Mouse (Mus musculus) thymus, adult 2 months (tissue): ENCODE results near the gene Pate2. TPM values are rescaled to one million over a fixed set of nuclear protein-coding genes. Genes with fewer than 3 reads are reported as not detected.

Experiments
- DNase-seq: peaks from one replicate; pipeline ENCODE4 v3.0.0; 2021
- H3K27ac ChIP-seq: fragments of 200-500 bp; 2 replicates; pipeline ENCODE4 v1.5.1; 2012; ENCODE audit warnings: low read length, control low read depth; ENCODE audit not compliant: control insufficient read depth, insufficient read depth
- H3K27me3 ChIP-seq: fragments of 200-500 bp; 2 replicates; pipeline ENCODE4 v1.6.1; 2012; ENCODE audit warnings: mild to moderate bottlenecking, low read length, moderate library complexity, mixed read lengths; ENCODE audit not compliant: control insufficient read depth, insufficient read depth
- H3K36me3 ChIP-seq: fragments of 200-500 bp; 2 replicates; pipeline ENCODE4 v1.6.1; 2012; ENCODE audit warnings: mild to moderate bottlenecking, low read length, moderate library complexity; ENCODE audit not compliant: control insufficient read depth, insufficient read depth
- H3K4me1 ChIP-seq: fragments of 200-500 bp; replicated peaks from 2 replicates; pipeline ENCODE4 v1.6.1; 2012; ENCODE audit warnings: low read length; ENCODE audit not compliant: control insufficient read depth, insufficient read depth
- H3K4me3 ChIP-seq: fragments of 200-500 bp; 2 replicates; pipeline ENCODE4 v1.5.1; 2012; ENCODE audit warnings: mild to moderate bottlenecking, low read length, control low read depth, moderate library complexity; ENCODE audit not compliant: control insufficient read depth, insufficient read depth
- CTCF ChIP-seq: fragments of 200-500 bp; IDR thresholded peaks from 2 replicates; pipeline ENCODE4 v1.5.1; 2012; ENCODE audit warnings: mild to moderate bottlenecking, control low read depth, low read length, moderate library complexity, borderline replicate concordance; ENCODE audit not compliant: control insufficient read depth, poor library complexity, insufficient read depth; ENCODE audit errors: extremely low read depth
- POLR2A ChIP-seq: fragments of 200-500 bp; IDR thresholded peaks from 2 replicates; pipeline ENCODE4 v1.6.1; 2012; ENCODE audit warnings: mild to moderate bottlenecking, low read length, control low read depth, moderate library complexity; ENCODE audit not compliant: control insufficient read depth, poor library complexity, insufficient read depth; ENCODE audit errors: extremely low read depth
- WGBS: fragments of 180-500 bp; shearing (Covaris S2); methylation state at CpG from one replicate; pipeline ENCODE4 v1.1.7; 2018; 5-methylcytosine and 5-hydroxymethylcytosine counted together
- polyA plus RNA-seq: library from polyadenylated mRNA; depleted of rRNA; stranded (reverse); fragments of >200 nt; gene quantifications from 2 replicates; pipeline ENCODE4 v1.2.3, GENCODE M21; 2012

Pate2 gene
- polyA plus RNA-seq, 1 experiment: 0.49 TPM

DNA sequence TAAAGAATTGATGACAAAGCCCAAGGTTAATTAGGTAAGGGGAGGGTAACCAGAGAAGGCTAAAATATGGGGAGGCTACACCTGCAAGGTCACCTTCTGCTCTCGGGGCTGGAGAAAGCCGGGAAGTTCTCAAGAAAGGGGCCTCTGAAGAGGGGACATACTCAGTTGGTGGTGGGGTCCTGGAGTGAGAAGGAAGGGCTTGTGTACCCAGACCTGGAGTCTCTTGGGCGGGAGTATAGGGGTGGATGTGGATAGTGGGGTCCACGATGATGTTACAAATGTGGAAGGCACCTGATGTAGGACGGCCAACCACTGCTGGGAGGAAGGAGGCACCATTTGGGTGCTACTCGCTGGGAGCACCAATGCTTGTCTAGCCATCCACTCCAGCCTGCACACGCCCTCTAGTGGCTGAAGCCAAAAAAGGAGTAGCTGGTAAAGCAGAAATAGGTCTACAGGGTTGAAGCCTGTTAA lies 46.1 kb upstream of the Pate2 start:
- H3K4me3 ChIP-seq: no peak overlapping the region
- H3K36me3 ChIP-seq: no peaks in the 10 kb centered on the region
- TF ChIP-seq POLR2A (no peak), CTCF (peak; percentile 56; the same call in 1 of the 2 replicates)
- H3K4me1 ChIP-seq: no peaks in the 10 kb centered on the region
- no peak overlapping the region for H3K27ac ChIP-seq
- DNase-seq: peak; percentile 56
- WGBS: 23% methylated on average over 7 of the region's 7 CpGs
- no peaks in the 10 kb centered on the region for H3K27me3 ChIP-seq

DNA sequence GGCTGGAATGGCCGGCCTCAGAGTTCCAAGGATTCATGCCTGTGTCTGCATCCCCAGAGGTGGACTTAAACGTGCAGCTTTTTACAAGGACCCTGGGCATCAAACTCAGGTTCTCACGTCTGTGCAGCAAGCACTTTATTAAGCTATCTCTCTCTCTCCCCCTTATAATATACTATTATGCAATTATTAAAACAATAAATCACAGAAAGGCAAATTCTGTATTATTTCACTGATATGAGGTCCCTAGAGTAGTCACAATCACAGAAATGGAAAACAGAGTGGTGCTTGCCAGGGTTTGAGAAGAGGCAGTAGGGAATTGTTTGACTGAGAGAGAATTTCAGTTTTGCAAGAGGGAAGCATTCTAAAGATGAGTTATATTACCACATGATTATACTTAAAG lies 40.9 kb upstream of the Pate2 start:
- no peak for TF ChIP-seq CTCF
- no peak for TF ChIP-seq POLR2A
- Histone ChIP-seq H3K27ac (no peak overlapping the region), H3K4me1 (no peaks in the 10 kb centered on the region), H3K36me3 (no peaks in the 10 kb centered on the region), H3K27me3 (no peaks in the 10 kb centered on the region), H3K4me3 (no peak overlapping the region)
- WGBS: 86% methylated on average over 3 of the region's 3 CpGs
- no peak for DNase-seq

DNA sequence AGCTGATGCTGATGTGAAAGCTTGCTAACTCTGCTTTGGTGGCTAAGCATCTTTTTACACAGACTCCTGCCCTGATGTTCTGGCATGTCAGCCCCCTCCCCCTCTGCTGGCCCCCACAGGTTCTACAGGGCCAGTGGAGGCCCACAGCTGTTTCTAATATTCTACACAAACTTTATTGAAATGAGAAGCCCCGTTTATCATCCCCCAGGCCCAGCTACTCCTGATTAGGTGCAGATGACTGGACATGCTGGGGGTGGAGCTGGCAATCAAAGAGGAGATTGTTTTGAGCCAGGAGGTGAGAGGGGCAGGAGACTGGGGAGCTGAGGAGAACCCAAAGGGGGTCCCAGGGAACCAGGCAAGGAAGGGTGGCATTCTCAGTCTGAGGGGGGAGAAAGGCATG lies 40.3 kb upstream of the Pate2 start:
- TF ChIP-seq POLR2A: no peak
- no peak for TF ChIP-seq CTCF
- Histone ChIP-seq H3K4me3 (no peak overlapping the region), H3K27me3 (no peaks in the 10 kb centered on the region), H3K4me1 (no peaks in the 10 kb centered on the region), H3K36me3 (no peaks in the 10 kb centered on the region), H3K27ac (no peak overlapping the region)
- DNase-seq: no peak
- 54% methylated on average over 1 of the region's 1 CpGs for WGBS

DNA sequence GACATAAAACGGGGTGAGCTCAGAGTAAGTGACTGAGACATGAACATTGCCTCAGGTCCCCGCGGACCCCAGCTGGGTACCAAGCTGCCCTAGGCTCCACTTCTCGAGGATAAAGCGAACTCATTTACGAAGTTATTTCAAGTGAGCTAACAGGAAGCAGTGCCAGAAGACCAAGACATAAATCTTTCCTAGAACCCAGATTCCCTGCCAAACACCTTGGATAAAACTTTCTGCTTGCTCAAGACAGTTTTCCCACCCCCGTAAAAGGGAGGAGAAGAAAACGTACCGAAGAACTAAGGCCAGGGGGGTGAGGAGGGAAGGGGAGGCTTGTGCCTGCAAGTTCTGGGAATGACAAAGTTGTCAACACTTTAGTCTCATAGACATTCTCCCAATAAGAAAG lies 36.8 kb upstream of the Pate2 start:
- no peak for DNase-seq
- WGBS: 79% methylated on average over 9 of the region's 9 CpGs
- Histone ChIP-seq H3K27me3 (no peaks in the 10 kb centered on the region), H3K4me1 (no peaks in the 10 kb centered on the region), H3K4me3 (no peak overlapping the region), H3K36me3 (no peaks in the 10 kb centered on the region), H3K27ac (no peak overlapping the region)
- TF ChIP-seq POLR2A (no peak), CTCF (no peak)

DNA sequence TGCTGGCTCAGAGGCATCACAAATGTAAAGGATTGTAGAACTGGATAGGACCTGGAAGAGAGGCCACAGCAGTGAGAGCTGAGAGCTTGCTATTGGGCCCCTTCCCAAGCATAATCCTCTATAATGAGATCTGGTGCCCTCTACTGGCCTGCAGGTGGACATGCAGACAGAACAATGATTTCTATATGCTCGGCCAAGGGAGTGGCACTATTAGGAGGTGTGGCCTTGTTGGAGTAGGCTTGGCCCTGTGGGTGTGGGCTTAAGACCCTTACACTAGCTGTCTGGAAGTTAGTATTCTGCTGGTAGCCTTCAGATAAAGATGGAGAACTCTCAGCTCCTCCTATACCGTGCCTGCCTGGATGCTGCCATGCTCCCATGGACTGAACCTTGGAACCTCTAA lies 35.0 kb upstream of the Pate2 start:
- no peak for TF ChIP-seq CTCF
- TF ChIP-seq POLR2A: no peak
- 23% methylated on average over 2 of the region's 2 CpGs for WGBS

DNA sequence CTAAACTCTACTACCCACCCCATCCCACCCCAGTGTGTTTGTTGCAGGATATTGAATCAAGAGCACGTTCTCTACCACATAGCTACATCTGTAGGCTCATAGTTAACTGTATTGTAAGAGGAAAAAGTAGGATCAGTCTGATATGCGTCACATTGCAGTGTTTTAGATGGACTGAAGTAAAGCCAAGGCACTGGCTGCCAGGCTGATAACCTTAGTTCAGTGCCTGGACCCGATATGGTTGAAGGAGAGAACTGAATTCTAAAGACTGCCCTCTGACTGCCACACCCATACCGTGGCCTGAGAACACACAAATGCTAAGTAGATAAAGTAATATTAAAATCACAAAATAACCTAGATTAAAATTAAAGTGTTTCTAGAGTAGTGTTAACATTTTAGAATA lies 34.2 kb upstream of the Pate2 start:
- no peak for DNase-seq
- TF ChIP-seq CTCF: no peak
- TF ChIP-seq POLR2A: no peak
- H3K27me3 ChIP-seq: no peaks in the 10 kb centered on the region
- no peaks in the 10 kb centered on the region for H3K36me3 ChIP-seq
- H3K27ac ChIP-seq: no peak overlapping the region
- no peaks in the 10 kb centered on the region for H3K4me1 ChIP-seq
- WGBS: 93% methylated on average over 4 of the region's 4 CpGs
- H3K4me3 ChIP-seq: no peak overlapping the region

More for the DNA sequence above, 35.0 kb upstream of the Pate2 start:
- peak; percentile 40 for DNase-seq
- Histone ChIP-seq H3K36me3 (no peaks in the 10 kb centered on the region), H3K27ac (no peak overlapping the region), H3K27me3 (no peaks in the 10 kb centered on the region), H3K4me3 (no peak overlapping the region), H3K4me1 (no peaks in the 10 kb centered on the region)
